Mouse (Mus musculus): ENCODE data around the gene Sftpa1. TPM values are rescaled to one million over a fixed set of nuclear protein-coding genes. Genes with fewer than 3 reads are reported as not detected.

The Sftpa1 gene
- not detected in 2 replicates for polyA plus RNA-seq (2012; rRNA removed)

- Histone ChIP-seq H3K27ac (ENCODE audit: control insufficient read depth, insufficient read depth, low read depth, low read length) (no peak within 1 kb of the TSS), H3K4me1 (ENCODE audit: control insufficient read depth, insufficient read depth, low read length) (no peaks in the 10 kb centered on the region), H3K36me3 (ENCODE audit: control insufficient read depth, insufficient read depth, low read length) (no peaks in the 10 kb centered on the region), H3K27me3 (ENCODE audit: control insufficient read depth, insufficient read depth, low read length) (no peaks in the 10 kb centered on the region), H3K4me3 (ENCODE audit: control insufficient read depth, low read depth, low read length) (no peak within 1 kb of the TSS)
- TF ChIP-seq POLR2A (IDR thresholded peaks at IDR 0.05; ENCODE audit: control insufficient read depth, low read depth, low read length) (no peak), CTCF (IDR thresholded peaks at IDR 0.05; ENCODE audit: control insufficient read depth, insufficient read depth, insufficient replicate concordance, low read depth, low read length) (no peak)
Observed at GRCm38 (mm10) chr14:41131540-41131939, at the start of gene Sftpa1. Sftpa1 (plus strand) TSS chr14:41131782.

- Histone ChIP-seq H3K4me3 (ENCODE audit: control insufficient read depth, low read depth, low read length) (no peak overlapping the region), H3K36me3 (ENCODE audit: control insufficient read depth, insufficient read depth, low read length) (no peaks in the 10 kb centered on the region), H3K27ac (ENCODE audit: control insufficient read depth, insufficient read depth, low read depth, low read length) (no peak overlapping the region), H3K4me1 (ENCODE audit: control insufficient read depth, insufficient read depth, low read length) (no peaks in the 10 kb centered on the region), H3K27me3 (ENCODE audit: control insufficient read depth, insufficient read depth, low read length) (no peaks in the 10 kb centered on the region)
- no peak for TF ChIP-seq CTCF (IDR thresholded peaks at IDR 0.05; ENCODE audit: control insufficient read depth, insufficient read depth, insufficient replicate concordance, low read depth, low read length)
- TF ChIP-seq POLR2A (IDR thresholded peaks at IDR 0.05; ENCODE audit: control insufficient read depth, low read depth, low read length): no peak
Observed at GRCm38 (mm10) chr14:41082408-41082807, 49.2 kb upstream of the Sftpa1 start.

DNA sequence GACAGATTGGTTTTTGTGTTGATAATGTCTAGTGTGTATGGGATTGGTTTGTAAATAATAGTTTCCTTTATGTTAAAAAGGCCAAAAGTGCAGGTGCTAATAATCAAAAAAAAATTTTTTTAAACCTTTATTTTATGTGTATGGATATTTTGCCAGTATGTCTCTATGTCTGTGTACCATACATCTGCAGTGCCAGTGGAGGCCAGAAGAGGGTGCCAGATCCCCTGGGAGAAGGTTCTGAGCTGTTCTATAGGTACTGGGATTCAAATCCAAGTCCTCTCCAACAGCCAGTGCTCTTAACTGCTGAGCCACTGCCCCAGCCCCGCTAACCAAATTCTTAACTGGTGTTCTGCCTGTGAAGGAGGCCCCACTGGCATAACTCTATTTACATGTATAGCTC lies 44.1 kb upstream of the Sftpa1 start:
- no peaks in the 10 kb centered on the region for H3K36me3 ChIP-seq (ENCODE audit: control insufficient read depth, insufficient read depth, low read length)
- no peak overlapping the region for H3K27ac ChIP-seq (ENCODE audit: control insufficient read depth, insufficient read depth, low read depth, low read length)
- TF ChIP-seq POLR2A (IDR thresholded peaks at IDR 0.05; ENCODE audit: control insufficient read depth, low read depth, low read length) (no peak), CTCF (IDR thresholded peaks at IDR 0.05; ENCODE audit: control insufficient read depth, insufficient read depth, insufficient replicate concordance, low read depth, low read length) (0 out of 2 replicates have a peak, but pooled peaks have one; percentile 10)
- H3K4me3 ChIP-seq (ENCODE audit: control insufficient read depth, low read depth, low read length): no peak overlapping the region
- H3K27me3 ChIP-seq (ENCODE audit: control insufficient read depth, insufficient read depth, low read length): no peaks in the 10 kb centered on the region
- H3K4me1 ChIP-seq (ENCODE audit: control insufficient read depth, insufficient read depth, low read length): no peaks in the 10 kb centered on the region

GRCm38 (mm10) chr14:41090777-41091176 lies 40.8 kb upstream of the Sftpa1 start:
- TF ChIP-seq CTCF (IDR thresholded peaks at IDR 0.05; ENCODE audit: control insufficient read depth, insufficient read depth, insufficient replicate concordance, low read depth, low read length) (no peak), POLR2A (IDR thresholded peaks at IDR 0.05; ENCODE audit: control insufficient read depth, low read depth, low read length) (no peak)
- Histone ChIP-seq H3K4me3 (ENCODE audit: control insufficient read depth, low read depth, low read length) (no peak overlapping the region), H3K4me1 (ENCODE audit: control insufficient read depth, insufficient read depth, low read length) (no peaks in the 10 kb centered on the region)

DNA sequence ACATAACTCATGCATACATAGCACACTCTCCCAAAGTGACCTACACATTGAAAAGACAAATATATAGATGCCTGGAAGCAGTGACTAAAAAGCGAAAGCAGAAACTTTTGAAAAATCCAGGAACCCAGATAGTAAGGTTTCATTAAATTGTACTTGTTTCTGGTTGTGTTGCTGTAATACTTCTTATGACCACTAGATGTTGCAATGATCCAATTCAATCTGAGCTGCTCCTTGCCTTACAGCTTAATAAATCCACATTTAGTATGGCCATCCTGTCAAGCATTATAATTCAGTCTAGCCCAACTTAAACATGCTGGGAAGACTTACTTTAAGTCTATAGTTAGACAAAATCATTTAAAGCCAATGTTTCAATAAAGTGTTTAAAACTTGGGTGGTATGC lies 37.5 kb upstream of the Sftpa1 start:
- no peaks in the 10 kb centered on the region for H3K27me3 ChIP-seq (ENCODE audit: control insufficient read depth, insufficient read depth, low read length)
- no peak overlapping the region for H3K4me3 ChIP-seq (ENCODE audit: control insufficient read depth, low read depth, low read length)
- no peaks in the 10 kb centered on the region for H3K36me3 ChIP-seq (ENCODE audit: control insufficient read depth, insufficient read depth, low read length)
- TF ChIP-seq POLR2A (IDR thresholded peaks at IDR 0.05; ENCODE audit: control insufficient read depth, low read depth, low read length) (no peak), CTCF (IDR thresholded peaks at IDR 0.05; ENCODE audit: control insufficient read depth, insufficient read depth, insufficient replicate concordance, low read depth, low read length) (peak; percentile 15; the same call in 1 of the 2 replicates)
- no peak overlapping the region for H3K27ac ChIP-seq (ENCODE audit: control insufficient read depth, insufficient read depth, low read depth, low read length)
- H3K4me1 ChIP-seq (ENCODE audit: control insufficient read depth, insufficient read depth, low read length): no peaks in the 10 kb centered on the region

More at GRCm38 (mm10) chr14:41090777-41091176, 40.8 kb upstream of the Sftpa1 start:
- Histone ChIP-seq H3K27me3 (ENCODE audit: control insufficient read depth, insufficient read depth, low read length) (no peaks in the 10 kb centered on the region), H3K27ac (ENCODE audit: control insufficient read depth, insufficient read depth, low read depth, low read length) (no peak overlapping the region), H3K36me3 (ENCODE audit: control insufficient read depth, insufficient read depth, low read length) (no peaks in the 10 kb centered on the region)

- TF ChIP-seq CTCF (IDR thresholded peaks at IDR 0.05; ENCODE audit: control insufficient read depth, insufficient read depth, insufficient replicate concordance, low read depth, low read length): no peak
- TF ChIP-seq POLR2A (IDR thresholded peaks at IDR 0.05; ENCODE audit: control insufficient read depth, low read depth, low read length): no peak
- no peaks in the 10 kb centered on the region for H3K27me3 ChIP-seq (ENCODE audit: control insufficient read depth, insufficient read depth, low read length)
Observed at GRCm38 (mm10) chr14:41096296-41096860, 35.2 kb upstream of the Sftpa1 start.

DNA sequence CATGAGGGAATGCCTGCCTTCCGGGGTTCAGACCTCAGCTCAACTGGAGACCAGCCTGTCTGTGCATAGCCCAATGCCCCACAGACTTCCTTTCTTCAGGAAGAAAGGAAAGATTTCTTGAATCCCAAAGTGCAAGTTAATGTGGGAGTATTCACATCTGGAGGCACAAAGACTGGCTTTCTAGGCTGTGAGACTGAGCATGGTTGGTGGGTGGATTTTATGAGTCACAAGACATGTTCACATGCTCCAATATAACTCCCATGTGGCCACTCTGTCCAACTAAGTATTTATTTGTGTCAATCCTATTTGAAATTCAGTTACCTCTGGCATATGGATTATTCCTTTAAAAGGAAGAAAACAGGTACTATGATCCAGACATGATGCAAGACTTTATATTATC lies 32.9 kb upstream of the Sftpa1 start:
- H3K4me3 ChIP-seq (ENCODE audit: control insufficient read depth, low read depth, low read length): no peak overlapping the region
- no peak for TF ChIP-seq CTCF (IDR thresholded peaks at IDR 0.05; ENCODE audit: control insufficient read depth, insufficient read depth, insufficient replicate concordance, low read depth, low read length)
- no peak for TF ChIP-seq POLR2A (IDR thresholded peaks at IDR 0.05; ENCODE audit: control insufficient read depth, low read depth, low read length)
- no peaks in the 10 kb centered on the region for H3K27me3 ChIP-seq (ENCODE audit: control insufficient read depth, insufficient read depth, low read length)
- H3K36me3 ChIP-seq (ENCODE audit: control insufficient read depth, insufficient read depth, low read length): no peaks in the 10 kb centered on the region
- H3K4me1 ChIP-seq (ENCODE audit: control insufficient read depth, insufficient read depth, low read length): no peaks in the 10 kb centered on the region
- H3K27ac ChIP-seq (ENCODE audit: control insufficient read depth, insufficient read depth, low read depth, low read length): no peak overlapping the region

More at GRCm38 (mm10) chr14:41096296-41096860, 35.2 kb upstream of the Sftpa1 start:
- Histone ChIP-seq H3K27ac (ENCODE audit: control insufficient read depth, insufficient read depth, low read depth, low read length) (no peak overlapping the region), H3K4me1 (ENCODE audit: control insufficient read depth, insufficient read depth, low read length) (no peaks in the 10 kb centered on the region), H3K4me3 (ENCODE audit: control insufficient read depth, low read depth, low read length) (no peak overlapping the region), H3K36me3 (ENCODE audit: control insufficient read depth, insufficient read depth, low read length) (no peaks in the 10 kb centered on the region)
